ENCODE assay signal across 9 mouse cellular contexts in genomic region chr1:195033941-195034340, GRCm38 (mm10). TPM values are rescaled to one million over a fixed set of nuclear protein-coding genes. Genes with fewer than 3 reads are reported as not detected.
DNase-seq lines count a peak whose midpoint lies in the region; ATAC-seq and TF ChIP-seq lines count a peak whose summit lies in the region.
"Had no signal": no experiment of that assay in that cellular context is flagged by ENCODE, and none has a peak within 500 bp of the region (broad histone marks: within the 10 kb centered on the region; RNA-seq: fewer than 3 reads in every experiment).

No protein-coding gene starts in this region.

- no peaks in the 10 kb centered on the region for H3K36me3 ChIP-seq in hindbrain, embryonic 11.5 days (ENCODE audit: control insufficient read depth, insufficient read depth, low read length)
- H3K36me3 ChIP-seq in hindbrain, embryonic 12.5 days: no peaks in the 10 kb centered on the region
- H3K36me3 ChIP-seq in G1E (replicated peaks): peaks cover 2% of the 10 kb centered on the region
- H3K36me3 ChIP-seq in heart, embryonic 15.5 days: no peaks in the 10 kb centered on the region
- no peaks in the 10 kb centered on the region for H3K36me3 ChIP-seq in liver, embryonic 12.5 days
- H3K36me3 ChIP-seq: limb, embryonic 15.5 days had no signal

- no peak overlapping the region for H3K9ac ChIP-seq in hindbrain, embryonic 11.5 days (ENCODE audit: low read depth, low read length)
- no peak overlapping the region for H3K9ac ChIP-seq in hindbrain, embryonic 12.5 days
- H3K9ac ChIP-seq in heart, embryonic 15.5 days: no peak overlapping the region
- no peak overlapping the region for H3K9ac ChIP-seq in liver, embryonic 12.5 days
- H3K9ac ChIP-seq: limb, embryonic 15.5 days had no signal

- no peaks in the 10 kb centered on the region for H3K27me3 ChIP-seq in hindbrain, embryonic 11.5 days (ENCODE audit: control insufficient read depth, insufficient read depth, low read length)
- no peaks in the 10 kb centered on the region for H3K27me3 ChIP-seq in hindbrain, embryonic 12.5 days
- H3K27me3 ChIP-seq in G1E (ENCODE audit: insufficient read depth, low read length): no peaks in the 10 kb centered on the region
- H3K27me3 ChIP-seq in heart, embryonic 15.5 days: no peaks in the 10 kb centered on the region
- no peaks in the 10 kb centered on the region for H3K27me3 ChIP-seq in liver, embryonic 12.5 days (replicated peaks)
- H3K27me3 ChIP-seq: limb, embryonic 15.5 days had no signal

- TF ChIP-seq CTCF in G1E (IDR thresholded peaks at IDR 0.05; ENCODE audit: low read depth, low read length): no peak

- no peaks in the 10 kb centered on the region for H3K4me1 ChIP-seq in hindbrain, embryonic 11.5 days (replicated peaks; ENCODE audit: control insufficient read depth, insufficient read depth, low read length)
- H3K4me1 ChIP-seq in hindbrain, embryonic 12.5 days: no peaks in the 10 kb centered on the region
- H3K4me1 ChIP-seq in G1E (ENCODE audit: insufficient read depth, low read depth, low read length): peaks cover 8% of the 10 kb centered on the region
- no peaks in the 10 kb centered on the region for H3K4me1 ChIP-seq in brown adipose tissue, adult 24 weeks (ENCODE audit: control insufficient read depth, insufficient read depth, insufficient read length, low read length)
- no peaks in the 10 kb centered on the region; the same call in 1 of the 2 replicates for H3K4me1 ChIP-seq in heart, embryonic 15.5 days (replicated peaks)
- peaks cover 19% of the 10 kb centered on the region for H3K4me1 ChIP-seq in liver, embryonic 12.5 days
- H3K4me1 ChIP-seq: limb, embryonic 15.5 days had no signal

- H3K9me3 ChIP-seq in hindbrain, embryonic 11.5 days (ENCODE audit: control insufficient read depth, low read length): no peaks in the 10 kb centered on the region
- no peaks in the 10 kb centered on the region for H3K9me3 ChIP-seq in hindbrain, embryonic 12.5 days (replicated peaks)
- H3K9me3 ChIP-seq in G1E (replicated peaks): no peaks in the 10 kb centered on the region
- no peaks in the 10 kb centered on the region for H3K9me3 ChIP-seq in heart, embryonic 15.5 days (replicated peaks)
- no peaks in the 10 kb centered on the region for H3K9me3 ChIP-seq in liver, embryonic 12.5 days (replicated peaks)
- H3K9me3 ChIP-seq: limb, embryonic 15.5 days had no signal

- H3K4me2 ChIP-seq in hindbrain, embryonic 11.5 days (replicated peaks; ENCODE audit: low read depth, low read length): no peak overlapping the region
- H3K4me2 ChIP-seq in hindbrain, embryonic 12.5 days (replicated peaks): no peak overlapping the region
- no peak overlapping the region for H3K4me2 ChIP-seq in heart, embryonic 15.5 days
- no peak overlapping the region for H3K4me2 ChIP-seq in liver, embryonic 12.5 days
- H3K4me2 ChIP-seq: limb, embryonic 15.5 days had no signal

- no peak for ATAC-seq in hindbrain, embryonic 11.5 days (ENCODE audit: low FRiP score)
- ATAC-seq in hindbrain, embryonic 12.5 days (ENCODE audit: low FRiP score): no peak
- 0 out of 2 replicates have a peak, but pooled peaks have one; percentile 37 for ATAC-seq in G1E (ENCODE audit: extremely low read depth, insufficient number of reproducible peaks, low FRiP score, poor library complexity, severe bottlenecking)
- 0 out of 2 replicates have a peak, but pooled peaks have one; percentile 66 for ATAC-seq in heart, embryonic 15.5 days (replicated peaks; ENCODE audit: insufficient number of reproducible peaks, insufficient read depth, low FRiP score, low read depth)
- peak; percentile 73 for ATAC-seq in liver, embryonic 12.5 days
- ATAC-seq in activated CD4-positive, CD25-positive, alpha-beta regulatory T cell, adult 4 months: no peak

- WGBS in hindbrain, embryonic 11.5 days: 76% methylated on average over 1 of the region's 1 CpGs
- 63% methylated on average over 1 of the region's 1 CpGs for WGBS in hindbrain, embryonic 12.5 days
- WGBS in heart, embryonic 15.5 days: 42% methylated on average over 1 of the region's 1 CpGs
- 62% methylated on average over 1 of the region's 1 CpGs for WGBS in liver, embryonic 12.5 days (ENCODE audit: insufficient replicate concordance)

- DNase-seq in hindbrain, embryonic 11.5 days (ENCODE audit: low spot score): peak; percentile 4
- DNase-seq in G1E (ENCODE audit: low spot score): no peak
- no peak for DNase-seq in spleen, adult 18-20 months

- H3K27ac ChIP-seq in hindbrain, embryonic 11.5 days (ENCODE audit: low read depth, low read length): no peak overlapping the region
- H3K27ac ChIP-seq in hindbrain, embryonic 12.5 days: no peak overlapping the region
- peak overlapping the region; percentile 36; the same call in 1 of the 2 replicates for H3K27ac ChIP-seq in brown adipose tissue, adult 24 weeks (replicated peaks; ENCODE audit: low read depth, low read length)
- H3K27ac ChIP-seq in heart, embryonic 15.5 days: no peak overlapping the region
- no peak overlapping the region for H3K27ac ChIP-seq in liver, embryonic 12.5 days
- H3K27ac ChIP-seq: limb, embryonic 15.5 days had no signal

- H3K4me3 ChIP-seq in hindbrain, embryonic 11.5 days (ENCODE audit: low read depth, low read length): no peak overlapping the region
- no peak overlapping the region for H3K4me3 ChIP-seq in hindbrain, embryonic 12.5 days
- H3K4me3 ChIP-seq in G1E (ENCODE audit: low read depth, low read length): no peak overlapping the region
- no peak overlapping the region for H3K4me3 ChIP-seq in brown adipose tissue, adult 24 weeks (ENCODE audit: insufficient read depth, low read depth, low read length)
- no peak overlapping the region for H3K4me3 ChIP-seq in heart, embryonic 15.5 days
- no peak overlapping the region for H3K4me3 ChIP-seq in liver, embryonic 12.5 days
- H3K4me3 ChIP-seq: limb, embryonic 15.5 days had no signal

RNA-seq across cellular contexts. Expression of gene Cd46, which starts 58.1 kb away (rescaled TPM):
- 0.82 and 0.90 TPM in 2 replicates for polyA plus RNA-seq in hindbrain, embryonic 11.5 days (2014; fragmentation: Nextera tagmentation; extraction: Ambion mirVana)
- 1.1 and 1.2 TPM in 2 replicates for polyA plus RNA-seq in hindbrain, embryonic 12.5 days (2016; fragmentation: Nextera tagmentation; extraction: Ambion mirVana)
- total RNA-seq in G1E (2014; fragmentation: Nextera tagmentation) (2.8 and 3.7 TPM in 2 replicates), G1E (2017) (0.99 and 1.1 TPM in 2 replicates)
- polyA plus RNA-seq in G1E (2012): 0.03 TPM in 1 of 2 replicates, not detected in the other
- 0.67 and 1.1 TPM in 2 replicates for polyA plus RNA-seq in brown adipose tissue, adult 24 weeks (2012; ENCODE audit: insufficient read depth, insufficient read length, missing spikeins)
- polyA plus RNA-seq in heart, embryonic 15.5 days (2015; fragmentation: Nextera tagmentation; extraction: Ambion mirVana): 0.62 and 0.96 TPM in 2 replicates
- polyA plus RNA-seq in liver, embryonic 12.5 days (2016; fragmentation: Nextera tagmentation; extraction: Ambion mirVana): 0.90 and 1.1 TPM in 2 replicates
- polyA plus RNA-seq in activated CD4-positive, CD25-positive, alpha-beta regulatory T cell, adult 4 months (2017; shearing (Covaris generic)): 1 to 10 TPM; 3.0 to 3.2 TPM

Comparison
In these comparisons a context has a peak if more than half of its experiments do, and no peak if none do; other contexts are left out.
1. ATAC-seq: peak in G1E (single experiment), heart, embryonic 15.5 days (single experiment) and liver, embryonic 12.5 days (single experiment); none in hindbrain, embryonic 11.5 days (single experiment), hindbrain, embryonic 12.5 days (single experiment) and activated CD4-positive, CD25-positive, alpha-beta regulatory T cell, adult 4 months (single experiment).